Mouse (Mus musculus): ENCODE measurements around the gene Snap91.
A peak's percentile ranks its signal among the peaks of the same experiment; 100 is the strongest.

Gene Snap91

DNA sequence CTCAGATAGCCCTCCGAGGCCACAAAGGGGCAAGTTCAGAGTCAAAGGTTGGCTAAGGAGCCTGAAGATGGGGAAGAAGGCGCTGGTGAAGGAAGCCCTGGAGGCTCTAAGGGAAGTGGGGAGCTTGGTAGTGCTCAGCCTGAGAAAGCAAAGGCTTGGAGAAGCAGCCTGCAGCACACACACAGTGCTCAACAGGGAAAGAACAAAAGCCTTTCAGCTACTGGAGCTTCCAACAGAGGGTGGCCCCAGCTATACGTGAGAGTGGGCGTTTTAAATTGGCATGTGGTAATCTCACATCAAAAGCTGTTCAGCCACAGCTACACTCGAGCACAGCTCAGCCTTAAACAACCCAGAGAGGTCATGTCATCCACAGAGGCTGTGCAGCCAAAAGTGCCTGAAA is 67.1 kb downstream of the Snap91 start:
- DNase-seq: no peak

DNA sequence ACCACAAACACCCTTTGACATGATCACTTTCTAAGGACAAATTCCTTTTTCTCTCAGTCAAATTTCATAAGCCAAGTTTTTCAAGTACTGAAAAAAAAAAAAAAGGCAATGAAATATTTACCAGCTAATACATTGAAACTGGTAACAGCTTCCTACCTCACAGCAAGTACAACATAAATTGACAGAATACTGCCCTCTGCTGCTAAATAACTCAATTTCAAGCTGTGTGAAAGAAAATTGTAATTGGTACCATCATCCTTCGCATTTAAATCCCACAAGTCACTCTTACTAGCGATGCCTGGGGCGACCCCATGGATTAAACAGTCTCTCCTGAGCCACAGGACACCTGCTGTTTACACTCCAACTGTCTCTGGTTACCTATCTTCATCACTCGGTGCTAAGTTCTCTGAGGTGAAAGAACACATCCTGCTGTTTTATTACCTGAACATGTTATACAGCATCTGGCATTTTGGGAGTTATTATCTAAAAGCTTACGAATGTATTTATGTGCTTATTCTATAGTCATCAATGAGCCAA is 69.7 kb downstream of the Snap91 start:
- DNase-seq: no peak

DNA sequence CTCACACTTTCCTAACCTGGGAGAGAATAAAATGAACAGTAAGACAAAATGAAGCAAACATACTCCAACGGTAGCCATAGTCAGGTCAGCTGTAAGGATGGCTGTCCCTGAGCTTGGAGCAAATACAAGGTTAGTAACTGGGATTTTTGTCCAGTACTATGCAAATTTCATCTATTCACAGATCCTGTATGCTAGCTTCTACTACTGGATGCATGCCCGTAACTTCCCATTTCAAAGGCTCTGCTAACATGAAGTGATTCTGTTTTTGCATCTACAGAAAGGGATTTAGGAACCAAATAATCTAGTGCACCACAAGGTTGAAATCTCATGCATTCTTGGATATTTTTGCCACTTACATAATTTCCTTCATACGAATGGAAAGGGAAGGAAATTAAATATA is 70.2 kb downstream of the Snap91 start:
- no peak for DNase-seq

DNA sequence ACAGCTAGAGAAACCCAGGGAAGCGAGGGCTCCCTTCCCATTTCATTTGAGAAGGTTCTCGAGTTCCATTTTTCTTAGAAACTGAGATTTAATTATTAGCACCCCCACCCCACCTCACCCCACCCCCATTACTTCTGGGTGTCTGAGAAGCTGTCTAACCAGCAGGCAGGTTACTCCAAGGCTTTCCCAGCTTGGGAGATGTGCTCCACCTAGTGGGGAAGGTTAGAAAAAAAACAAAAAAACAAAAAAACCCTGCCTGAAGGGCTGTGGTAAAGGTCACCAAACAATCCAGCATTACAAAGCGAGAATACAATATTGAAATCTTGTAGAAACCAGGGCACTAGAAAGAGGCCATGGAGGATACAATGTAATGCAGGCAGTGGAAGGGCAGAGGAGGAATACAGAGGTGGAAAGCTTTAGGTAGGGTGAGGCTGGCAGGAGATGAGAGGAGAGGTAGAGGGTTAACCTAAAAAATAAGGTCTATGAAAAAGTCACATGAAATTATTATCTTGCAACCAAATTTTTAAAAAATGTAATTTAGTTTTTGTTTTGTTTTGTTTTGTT is 79.8 kb downstream of the Snap91 start:
- DNase-seq: peak; percentile 24

DNA sequence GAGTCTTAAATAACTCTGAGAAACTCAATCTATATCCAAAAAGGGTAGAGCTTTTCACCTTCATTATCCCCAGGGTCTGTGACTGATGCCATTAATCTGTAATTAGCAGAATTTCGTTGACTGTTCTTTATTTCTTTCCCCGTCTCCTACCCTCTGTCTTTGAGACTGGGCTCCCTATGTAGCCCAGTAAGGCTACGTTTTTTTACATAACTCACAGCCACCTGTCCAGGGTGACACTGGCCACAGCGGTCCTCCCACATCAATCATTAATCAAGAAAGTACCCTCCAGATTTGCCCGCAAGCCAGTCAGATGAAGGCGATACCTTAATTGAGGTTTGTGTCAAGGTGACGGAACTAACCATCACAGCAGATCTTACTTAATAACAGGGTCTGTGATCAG is 81.4 kb downstream of the Snap91 start:
- no peak for DNase-seq

DNA sequence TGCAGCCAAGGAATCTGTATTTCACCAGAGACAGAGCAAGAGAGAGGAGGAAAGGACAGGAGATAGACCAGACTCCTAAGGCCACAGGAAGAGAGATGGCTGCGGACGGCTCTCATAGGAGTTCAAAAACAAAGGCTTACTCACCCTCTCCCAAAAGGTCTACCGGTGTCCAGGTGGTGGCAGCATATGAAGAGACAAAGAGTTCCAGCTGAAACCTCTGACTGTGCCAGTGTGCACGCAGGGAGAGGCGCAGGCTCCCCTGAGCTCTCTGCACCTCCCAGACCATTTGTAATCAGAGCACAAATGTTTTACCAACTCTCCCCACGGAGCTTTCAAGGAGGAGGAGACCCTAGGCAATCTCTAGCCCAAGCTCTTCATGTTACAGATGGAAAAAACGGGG is 81.8 kb downstream of the Snap91 start:
- no peak for DNase-seq

DNA sequence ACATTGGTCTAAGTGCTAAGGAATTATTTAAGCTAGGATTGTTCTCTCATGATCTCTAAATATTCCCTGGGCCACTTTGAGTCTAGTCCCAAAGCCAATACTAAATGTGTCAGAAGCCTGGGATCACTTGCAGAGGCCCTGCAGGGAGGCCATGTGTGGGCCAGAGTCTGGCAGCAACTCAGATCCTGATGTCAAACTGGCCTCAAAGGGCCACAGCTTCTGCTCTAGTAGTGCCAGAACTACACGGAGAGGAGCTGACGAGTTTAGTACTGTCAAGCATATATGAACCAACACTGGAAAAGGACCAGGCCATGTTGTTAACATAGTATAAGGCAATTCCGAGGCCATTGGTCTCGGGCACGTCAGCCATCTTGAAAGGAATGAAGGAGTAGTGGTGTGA is 82.3 kb downstream of the Snap91 start:
- no peak for DNase-seq

DNA sequence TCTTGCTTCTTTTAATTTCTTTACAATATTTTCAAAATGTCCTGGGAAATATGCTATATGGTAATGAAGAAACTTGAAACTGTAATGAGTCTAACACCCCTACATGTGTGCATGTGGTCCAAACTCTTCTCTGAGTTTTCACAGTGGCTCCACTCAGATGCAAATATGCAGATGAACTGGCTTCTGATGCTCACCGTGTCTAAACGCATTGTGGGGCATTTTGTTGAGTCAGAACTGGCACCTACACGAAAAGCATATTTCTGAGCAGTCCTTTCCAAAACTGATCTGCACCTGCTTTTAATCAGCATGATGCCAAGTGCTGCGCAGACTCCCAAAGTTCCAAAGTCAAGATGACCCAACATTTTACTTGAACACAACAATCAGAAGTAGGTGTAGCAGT is 82.9 kb downstream of the Snap91 start:
- no peak for DNase-seq

DNA sequence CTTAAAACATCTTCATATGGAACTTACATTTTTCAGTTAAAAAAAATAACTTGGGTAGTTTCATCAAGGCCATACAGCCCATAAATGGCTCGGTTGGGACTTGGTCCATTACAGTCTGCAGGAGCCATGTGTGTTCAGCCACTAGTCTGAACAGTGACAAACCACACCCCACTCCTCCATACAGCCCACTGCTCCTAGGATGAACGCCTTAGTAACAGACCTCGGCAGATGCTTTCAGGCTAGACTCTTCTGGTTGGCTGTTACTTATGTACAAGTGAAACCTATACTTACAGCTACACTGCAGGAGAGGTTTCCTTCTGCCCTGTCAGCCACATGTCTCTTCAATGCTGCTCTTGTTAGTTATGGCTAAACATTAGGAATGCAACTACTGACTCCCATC is 85.2 kb downstream of the Snap91 start:
- DNase-seq: no peak

DNA sequence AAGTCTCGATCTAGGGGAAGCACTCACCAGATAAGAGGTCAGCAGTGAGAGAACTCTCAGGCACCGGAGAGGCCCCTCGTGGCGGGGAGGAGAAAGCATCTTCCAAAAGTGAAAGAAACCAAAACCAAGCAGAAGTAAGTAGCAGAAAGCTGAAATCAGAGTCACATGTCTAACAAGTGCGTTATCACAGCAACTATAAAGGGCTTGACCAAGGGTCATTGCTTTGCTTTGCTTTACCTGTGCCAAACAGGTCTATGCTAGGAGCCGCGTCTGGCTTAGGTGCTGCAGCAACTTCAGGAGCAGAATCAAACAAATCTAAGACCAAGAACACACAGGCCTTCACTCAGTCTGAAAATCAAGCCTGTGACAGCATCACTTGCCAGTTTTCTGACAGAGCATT is 88.5 kb downstream of the Snap91 start:
- no peak for DNase-seq

DNA sequence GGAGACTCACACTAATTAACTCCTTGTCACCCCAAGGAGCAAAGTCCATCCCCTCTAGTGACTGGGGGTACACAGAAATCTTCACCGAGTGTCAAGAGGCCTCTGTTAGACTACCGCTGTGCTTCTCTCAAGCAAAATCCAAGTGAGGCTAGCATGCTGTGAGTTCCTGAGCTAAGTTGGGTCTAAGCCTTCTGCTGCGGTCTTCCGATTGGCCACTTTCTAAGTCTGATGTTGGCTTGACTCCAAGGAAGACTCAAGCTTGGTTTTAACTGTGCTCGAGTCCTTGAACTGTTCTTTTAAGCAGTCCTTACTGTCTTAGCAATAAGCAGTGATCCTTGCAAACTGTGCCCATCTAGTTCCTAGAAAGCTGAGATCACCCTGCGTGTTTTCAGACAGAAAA is 91.3 kb downstream of the Snap91 start:
- DNase-seq: no peak

DNA sequence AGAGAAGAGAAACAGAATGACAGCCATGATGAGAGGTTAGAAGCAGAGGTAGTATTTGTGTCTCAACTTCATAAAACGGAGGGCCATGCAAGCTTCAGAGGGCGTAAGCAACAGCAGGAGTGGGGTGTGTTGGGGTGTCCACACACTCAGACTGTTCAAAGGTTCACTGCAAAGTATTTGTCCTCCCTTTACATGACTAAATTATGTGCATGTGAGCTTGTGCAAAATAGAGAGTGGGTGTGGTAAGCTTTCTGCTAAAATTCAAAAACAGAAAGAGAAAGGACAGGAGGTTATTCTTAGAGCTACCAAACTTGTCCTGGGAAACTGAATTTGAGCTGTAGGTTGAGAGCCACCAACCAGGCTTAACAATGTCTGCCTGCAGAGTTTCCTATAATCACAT is 97.6 kb downstream of the Snap91 start:
- no peak for DNase-seq

DNA sequence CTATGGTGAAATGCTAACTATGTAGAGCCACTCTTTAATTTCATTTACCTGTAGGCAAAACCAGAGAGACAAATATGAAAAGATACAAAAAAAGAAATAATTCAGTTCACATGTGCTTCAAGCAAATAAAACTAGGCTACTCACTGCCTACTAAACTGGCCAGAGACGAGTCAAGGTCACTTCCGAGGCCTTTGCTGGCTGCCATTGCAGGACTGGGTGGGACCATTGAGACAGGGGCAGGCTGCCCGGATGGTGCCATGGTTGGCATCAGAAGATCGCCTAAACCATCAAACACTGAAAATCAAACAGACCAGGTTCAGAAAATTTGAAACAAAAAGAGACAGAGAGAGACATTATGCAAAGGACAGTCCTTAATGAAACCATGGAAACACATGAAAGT is 99.0 kb downstream of the Snap91 start:
- DNase-seq: no peak

DNA sequence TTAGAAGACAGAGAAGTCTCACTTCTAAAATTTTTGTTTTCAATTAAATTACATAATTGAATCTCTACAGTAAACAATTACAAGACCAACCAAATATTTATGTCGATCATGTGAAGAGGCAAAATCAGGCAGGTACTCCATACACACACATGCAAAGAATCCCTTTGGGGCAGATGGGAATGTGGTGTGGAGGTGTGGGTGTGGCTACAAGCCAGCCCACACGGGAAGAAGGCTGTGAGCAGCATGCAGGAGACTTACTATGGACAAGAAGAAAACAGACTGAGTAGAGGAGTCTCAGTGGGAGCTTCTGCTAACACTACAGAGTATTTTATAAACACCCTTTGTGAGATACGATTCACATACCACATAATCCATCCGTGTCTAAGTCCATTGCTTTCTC is 102.2 kb downstream of the Snap91 start:
- DNase-seq: no peak

DNA sequence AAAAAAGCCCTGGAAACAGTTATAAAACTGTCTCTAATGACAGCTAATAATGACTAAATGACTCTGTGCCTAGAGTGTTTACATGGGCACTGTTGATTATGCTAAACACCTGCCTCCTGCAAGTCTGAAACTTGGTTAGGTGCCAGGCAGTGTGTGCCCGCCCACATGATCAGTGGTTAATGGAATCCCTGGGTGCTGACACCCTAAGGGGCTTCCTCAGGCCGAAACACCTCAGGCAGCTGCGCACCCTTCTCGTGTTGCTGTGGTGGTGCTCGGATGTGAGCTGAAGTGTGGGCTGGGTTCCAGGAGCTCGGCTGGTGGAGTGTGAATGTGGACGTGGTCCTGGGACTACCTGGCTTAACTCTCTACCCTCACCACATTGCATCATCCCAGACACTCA is 103.1 kb downstream of the Snap91 start:
- no peak for DNase-seq

DNA sequence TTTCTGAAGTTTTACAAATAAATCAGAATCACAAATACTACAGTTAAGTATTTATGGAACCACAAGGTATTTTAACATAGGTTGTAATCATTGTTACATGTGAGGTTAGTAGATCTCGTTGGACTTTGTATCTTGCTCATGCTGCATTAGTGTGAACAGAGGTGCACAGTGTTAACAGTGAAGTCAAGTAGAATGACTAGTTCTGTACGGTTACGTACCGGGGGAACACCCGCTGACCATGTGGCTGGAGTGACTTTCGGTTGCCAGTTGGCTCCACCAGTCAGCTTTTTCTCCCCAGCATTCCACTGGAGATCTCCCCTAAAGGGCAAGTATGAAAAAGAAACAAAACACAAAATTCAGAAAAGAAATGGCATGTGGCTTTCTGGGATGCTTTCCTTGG is 105.1 kb downstream of the Snap91 start:
- DNase-seq: no peak

DNA sequence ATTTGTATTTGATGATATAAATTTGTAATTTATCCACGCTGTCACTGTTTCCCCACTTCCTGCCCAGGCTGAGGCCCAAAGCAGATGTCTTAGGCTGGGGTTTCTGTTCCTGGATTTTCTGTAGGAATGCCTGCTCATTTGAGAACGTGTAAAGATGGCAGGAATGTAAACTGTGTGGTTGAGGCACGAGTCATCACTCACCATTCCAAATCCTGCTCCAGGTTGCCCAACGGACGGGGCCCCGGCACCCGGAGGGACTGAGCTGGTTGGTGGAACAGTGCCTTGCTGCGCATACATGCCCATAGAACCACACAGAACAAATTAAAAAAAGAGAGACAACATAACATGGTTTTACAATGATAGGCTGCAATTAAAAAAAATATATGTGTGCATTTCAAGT is 106.5 kb downstream of the Snap91 start:
- no peak for DNase-seq

DNA sequence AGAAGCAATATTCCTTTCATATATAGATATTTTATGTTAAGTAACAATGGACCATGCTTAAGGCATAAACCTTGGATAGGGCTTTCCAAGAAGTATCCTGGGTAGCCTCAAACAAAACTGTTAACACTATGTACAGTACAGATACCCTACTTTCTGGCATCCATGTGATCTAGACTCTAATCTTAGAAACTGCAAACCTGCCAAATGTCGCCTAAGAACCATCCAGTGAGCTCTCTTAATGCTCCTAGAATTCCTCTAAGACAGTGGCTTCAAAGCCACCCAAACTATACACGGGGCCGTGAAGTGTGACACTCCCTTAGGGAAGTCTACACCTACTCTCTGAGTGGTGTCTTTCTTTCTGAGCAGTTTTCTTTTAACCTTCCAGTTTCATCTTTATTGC is 107.6 kb downstream of the Snap91 start:
- no peak for DNase-seq

DNA sequence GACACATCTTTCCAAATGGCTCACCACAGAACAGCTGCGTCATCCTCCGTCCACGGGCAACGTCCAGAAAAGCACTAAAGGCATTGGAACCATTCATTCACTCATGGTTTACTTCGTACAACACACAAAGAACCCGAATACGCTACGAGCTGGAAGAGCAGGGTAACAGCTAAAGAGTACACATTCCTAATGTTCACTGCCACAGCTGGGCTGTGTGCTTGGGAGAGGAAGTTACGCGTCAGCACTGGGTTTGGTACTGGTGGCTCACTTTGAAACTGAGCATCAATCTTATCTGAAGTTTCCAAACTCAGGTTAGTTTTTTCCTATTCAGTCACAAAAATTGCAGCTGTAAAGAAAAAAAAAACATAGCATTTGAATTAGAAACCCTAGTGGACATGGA is 113.5 kb downstream of the Snap91 start:
- no peak for DNase-seq

DNA sequence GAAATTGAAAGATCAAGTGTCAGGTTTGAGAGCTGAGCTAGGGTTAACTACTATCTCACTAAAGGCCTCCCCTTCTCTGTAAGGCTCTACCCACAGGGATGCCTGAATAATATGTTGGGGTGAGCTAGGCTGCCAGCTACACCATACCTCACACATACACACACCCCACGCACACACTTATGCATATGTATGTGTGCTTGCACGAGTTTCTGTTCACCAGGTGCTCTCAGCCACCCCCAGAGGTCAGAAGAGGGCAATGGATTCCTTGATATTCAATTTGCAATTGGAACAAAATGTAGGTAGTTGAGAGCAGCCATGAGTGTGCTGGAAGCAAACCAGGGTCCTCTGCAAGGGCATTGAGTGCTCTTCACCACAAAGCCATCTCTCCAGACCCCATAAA is 116.5 kb downstream of the Snap91 start:
- no peak for DNase-seq

DNA sequence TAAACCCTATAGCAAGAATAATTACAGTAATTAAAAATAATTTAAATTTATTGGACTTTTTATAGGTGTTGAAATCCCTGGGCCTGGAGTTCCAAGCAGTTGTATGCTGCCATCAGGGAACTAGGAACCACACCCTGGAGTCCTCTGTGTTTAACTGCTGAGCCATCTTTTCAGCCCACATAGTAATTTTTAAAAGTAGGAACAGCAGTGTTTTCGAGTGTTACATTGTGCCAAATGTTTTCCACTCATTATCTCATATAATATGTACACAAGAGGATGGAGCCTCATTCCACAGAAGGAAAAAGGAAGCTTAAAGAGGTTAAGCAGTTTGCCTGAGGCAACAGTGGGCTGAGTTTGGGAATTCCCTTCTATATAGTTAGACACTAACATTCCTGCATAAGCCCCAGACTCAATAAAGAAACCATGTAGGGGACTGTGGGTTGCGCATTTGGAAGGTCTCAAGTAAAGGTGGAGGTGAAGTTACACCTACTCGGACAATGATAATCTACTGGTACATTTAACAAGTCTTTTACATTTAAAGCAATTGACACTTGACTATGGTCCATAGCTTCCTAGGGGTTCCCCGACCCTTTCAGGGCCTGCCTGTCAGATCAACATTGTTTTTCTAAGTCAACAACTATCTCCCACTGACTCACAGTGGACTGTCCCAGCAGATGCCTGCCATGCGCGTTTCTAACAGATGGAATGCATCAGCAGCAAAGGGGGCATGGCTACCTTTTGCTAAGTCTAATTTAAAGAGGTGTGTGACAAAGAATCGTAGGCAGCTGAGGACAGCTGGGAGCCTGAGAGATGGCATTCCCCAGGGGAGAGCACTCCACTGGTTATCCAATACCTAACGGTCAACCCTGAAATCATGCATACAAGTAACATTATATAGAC is 117.7 kb downstream of the Snap91 start:
- no peak for DNase-seq

DNA sequence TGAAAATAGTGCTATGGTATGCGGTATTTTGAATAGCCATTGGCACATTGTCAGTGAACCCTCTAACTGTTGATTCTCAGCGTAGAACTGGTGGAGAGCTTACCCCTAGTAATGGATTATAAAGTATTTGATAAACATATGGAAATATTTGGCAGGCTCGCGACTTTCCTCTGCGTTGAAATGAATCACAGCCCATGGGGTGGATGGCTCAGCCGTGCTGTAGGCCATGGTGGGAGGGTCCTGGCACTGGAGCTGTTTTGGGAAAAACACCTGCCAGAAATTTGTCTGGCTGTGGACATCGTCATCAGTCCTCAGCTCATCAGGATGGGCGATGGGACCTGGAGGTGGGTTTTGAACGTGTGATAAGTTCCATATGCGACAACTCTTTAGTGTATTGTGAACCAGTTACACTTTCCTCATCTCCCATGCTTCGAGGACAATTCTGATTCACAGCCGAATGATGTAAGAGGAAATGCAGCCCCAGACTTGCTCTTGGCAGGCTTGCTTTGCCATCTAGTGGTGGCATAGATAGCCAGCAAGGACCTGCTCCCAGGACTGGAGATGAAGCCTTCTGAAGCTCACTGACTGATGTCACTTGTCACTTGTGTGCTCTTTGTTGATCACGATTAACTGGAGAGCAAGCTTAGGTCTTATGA is 134.4 kb downstream of the Snap91 start:
- peak; percentile 72 for DNase-seq

DNA sequence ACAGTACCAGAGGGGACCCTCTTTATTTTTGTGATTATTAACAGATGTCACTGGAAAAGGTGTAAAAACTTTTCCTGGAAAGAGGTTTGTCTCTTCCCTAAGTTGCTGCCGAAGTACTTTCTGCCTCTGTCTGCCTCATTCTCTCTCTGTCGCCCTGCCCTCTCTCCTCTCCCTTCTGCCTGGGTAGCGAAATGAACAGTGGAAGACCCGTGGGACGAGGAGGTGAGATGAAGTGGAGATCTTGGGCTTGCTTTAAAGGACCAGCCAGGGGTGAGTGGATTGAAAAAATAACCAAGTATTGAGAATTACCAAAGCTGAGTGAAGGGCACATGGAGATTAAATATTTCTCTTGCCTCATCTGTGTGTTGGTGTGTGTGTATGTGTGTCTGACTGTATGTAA is 136.4 kb downstream of the Snap91 start:
- DNase-seq: no peak
